Mouse (Mus musculus): ENCODE data around the gene Lce1a1. TPM values are rescaled to one million over a fixed set of nuclear protein-coding genes. Genes with fewer than 3 reads are reported as not detected.

Gene Lce1a1
- polyA plus RNA-seq, 1 experiment from 2014 or later: not detected

Other genes starting within 250 kb of the Lce1a1 start
- not detected in 2 replicates for gene Sprr2i, start 240.3 kb downstream of the Lce1a1 start, polyA plus RNA-seq (2014; fragmentation: Nextera tagmentation; extraction: Ambion mirVana)
- gene Sprr2j-ps, start 230.2 kb downstream of the Lce1a1 start, polyA plus RNA-seq (2014; fragmentation: Nextera tagmentation; extraction: Ambion mirVana): not detected in 2 replicates
- gene Gm9774, start 218.9 kb downstream of the Lce1a1 start, polyA plus RNA-seq (2014; fragmentation: Nextera tagmentation; extraction: Ambion mirVana): 5.3 and 5.4 TPM in 2 replicates
- gene Sprr2k, start 215.7 kb downstream of the Lce1a1 start, polyA plus RNA-seq (2014; fragmentation: Nextera tagmentation; extraction: Ambion mirVana): not detected in 2 replicates
- not detected in 2 replicates for gene Sprr1b, start 209.5 kb downstream of the Lce1a1 start, polyA plus RNA-seq (2014; fragmentation: Nextera tagmentation; extraction: Ambion mirVana)
- gene Sprr3, start 189.6 kb downstream of the Lce1a1 start, polyA plus RNA-seq (2014; fragmentation: Nextera tagmentation; extraction: Ambion mirVana): not detected in 2 replicates
- 0.48 and 0.74 TPM in 2 replicates for gene Sprr1a, start 162.4 kb downstream of the Lce1a1 start, polyA plus RNA-seq (2014; fragmentation: Nextera tagmentation; extraction: Ambion mirVana)
- gene Sprr4, start 147.8 kb downstream of the Lce1a1 start, polyA plus RNA-seq (2014; fragmentation: Nextera tagmentation; extraction: Ambion mirVana): not detected in 2 replicates
- not detected in 2 replicates for gene 2310046K23Rik, start 113.8 kb downstream of the Lce1a1 start, polyA plus RNA-seq (2014; fragmentation: Nextera tagmentation; extraction: Ambion mirVana)
- not detected in 2 replicates for gene Ivl, start 74.6 kb downstream of the Lce1a1 start, polyA plus RNA-seq (2014; fragmentation: Nextera tagmentation; extraction: Ambion mirVana)
- not detected in 2 replicates for gene Smcp, start 59.3 kb downstream of the Lce1a1 start, polyA plus RNA-seq (2014; fragmentation: Nextera tagmentation; extraction: Ambion mirVana)
- not detected in 2 replicates for gene 2210017I01Rik, start 40.8 kb downstream of the Lce1a1 start, polyA plus RNA-seq (2014; fragmentation: Nextera tagmentation; extraction: Ambion mirVana)
- not detected in 2 replicates for gene Lce6a, start 26.6 kb downstream of the Lce1a1 start, polyA plus RNA-seq (2014; fragmentation: Nextera tagmentation; extraction: Ambion mirVana)
- not detected in 2 replicates for gene Lce1b, start 8.6 kb upstream of the Lce1a1 start, polyA plus RNA-seq (2014; fragmentation: Nextera tagmentation; extraction: Ambion mirVana)
- gene Lce1a2, start 22.0 kb upstream of the Lce1a1 start, polyA plus RNA-seq (2014; fragmentation: Nextera tagmentation; extraction: Ambion mirVana): not detected in 2 replicates
- not detected in 2 replicates for gene Lce1c, start 30.9 kb upstream of the Lce1a1 start, polyA plus RNA-seq (2014; fragmentation: Nextera tagmentation; extraction: Ambion mirVana)
- not detected in 2 replicates for gene Lce1d, start 38.9 kb upstream of the Lce1a1 start, polyA plus RNA-seq (2014; fragmentation: Nextera tagmentation; extraction: Ambion mirVana)
- not detected in 2 replicates for gene Lce1e, start 60.8 kb upstream of the Lce1a1 start, polyA plus RNA-seq (2014; fragmentation: Nextera tagmentation; extraction: Ambion mirVana)
- gene Lce1f, start 72.0 kb upstream of the Lce1a1 start, polyA plus RNA-seq (2014; fragmentation: Nextera tagmentation; extraction: Ambion mirVana): not detected in 2 replicates
- gene Gm38119, start 90.8 kb upstream of the Lce1a1 start, polyA plus RNA-seq (2014; fragmentation: Nextera tagmentation; extraction: Ambion mirVana): not detected in 2 replicates
- gene Lce1g, start 104.0 kb upstream of the Lce1a1 start, polyA plus RNA-seq (2014; fragmentation: Nextera tagmentation; extraction: Ambion mirVana): not detected in 2 replicates
- gene Lce1h, start 116.8 kb upstream of the Lce1a1 start, polyA plus RNA-seq (2014; fragmentation: Nextera tagmentation; extraction: Ambion mirVana): not detected in 2 replicates
- not detected in 2 replicates for gene Lce1i, start 130.6 kb upstream of the Lce1a1 start, polyA plus RNA-seq (2014; fragmentation: Nextera tagmentation; extraction: Ambion mirVana)
- gene Lce1j, start 142.2 kb upstream of the Lce1a1 start, polyA plus RNA-seq (2014; fragmentation: Nextera tagmentation; extraction: Ambion mirVana): not detected in 2 replicates
- gene Lce1k, start 159.6 kb upstream of the Lce1a1 start, polyA plus RNA-seq (2014; fragmentation: Nextera tagmentation; extraction: Ambion mirVana): not detected in 2 replicates
- not detected in 2 replicates for gene Kprp, start 178.9 kb upstream of the Lce1a1 start, polyA plus RNA-seq (2014; fragmentation: Nextera tagmentation; extraction: Ambion mirVana)
- gene Lce1l, start 203.0 kb upstream of the Lce1a1 start, polyA plus RNA-seq (2014; fragmentation: Nextera tagmentation; extraction: Ambion mirVana): not detected in 2 replicates
- not detected in 2 replicates for gene 2310050C09Rik, start 221.9 kb upstream of the Lce1a1 start, polyA plus RNA-seq (2014; fragmentation: Nextera tagmentation; extraction: Ambion mirVana)